Mouse (Mus musculus): ENCODE measurements around the gene Fap. TPM values are rescaled to one million over a fixed set of nuclear protein-coding genes. Genes with fewer than 3 reads are reported as not detected.

Gene Fap
- polyA plus RNA-seq, 1 experiment from 2014 or later = 4.6 TPM

GRCm38 (mm10) chr2:62526399-62526798 lies 47.5 kb downstream of the Fap start:
- Histone ChIP-seq H3K4me1 (replicated peaks) (no peaks in the 10 kb centered on the region), H3K36me3 (no peaks in the 10 kb centered on the region), H3K27me3 (no peaks in the 10 kb centered on the region), H3K27ac (no peak overlapping the region), H3K4me3 (no peak overlapping the region), H3K4me2 (no peak overlapping the region), H3K9me3 (replicated peaks) (no peaks in the 10 kb centered on the region), H3K9ac (no peak overlapping the region)
- WGBS = 87% methylated on average over 9 of the region's 9 CpGs
- ATAC-seq (replicated peaks; ENCODE audit: insufficient number of reproducible peaks, insufficient read depth, low FRiP score, low read depth) = no peak

- Histone ChIP-seq H3K4me1 (replicated peaks) (no peaks in the 10 kb centered on the region), H3K27me3 (no peaks in the 10 kb centered on the region), H3K4me3 (no peak overlapping the region), H3K4me2 (no peak overlapping the region), H3K36me3 (no peaks in the 10 kb centered on the region), H3K9ac (no peak overlapping the region), H3K9me3 (replicated peaks) (no peaks in the 10 kb centered on the region), H3K27ac (no peak overlapping the region)
- ATAC-seq (replicated peaks; ENCODE audit: insufficient number of reproducible peaks, insufficient read depth, low FRiP score, low read depth) = no peak
- 76% methylated on average over 2 of the region's 2 CpGs for WGBS
These were observed 56.1 kb downstream of the Fap start for GRCm38 (mm10) chr2:62517790-62518189.

- H3K9me3 ChIP-seq (replicated peaks) = no peaks in the 10 kb centered on the region
- H3K4me3 ChIP-seq = no peak overlapping the region
- no peaks in the 10 kb centered on the region for H3K27me3 ChIP-seq
- no peak overlapping the region for H3K27ac ChIP-seq
- no peak overlapping the region for H3K4me2 ChIP-seq
- H3K36me3 ChIP-seq = no peaks in the 10 kb centered on the region
- H3K4me1 ChIP-seq (replicated peaks) = no peaks in the 10 kb centered on the region
- no peak for ATAC-seq (replicated peaks; ENCODE audit: insufficient number of reproducible peaks, insufficient read depth, low FRiP score, low read depth)
- WGBS = 75% methylated on average over 6 of the region's 6 CpGs
- H3K9ac ChIP-seq = no peak overlapping the region
These were observed 59.4 kb downstream of the Fap start for GRCm38 (mm10) chr2:62514477-62514876.

GRCm38 (mm10) chr2:62513477-62513876 lies 60.4 kb downstream of the Fap start:
- no peaks in the 10 kb centered on the region for H3K9me3 ChIP-seq (replicated peaks)
- 86% methylated on average over 15 of the region's 15 CpGs for WGBS
- H3K36me3 ChIP-seq = no peaks in the 10 kb centered on the region
- ATAC-seq (replicated peaks; ENCODE audit: insufficient number of reproducible peaks, insufficient read depth, low FRiP score, low read depth) = no peak
- no peak overlapping the region for H3K4me3 ChIP-seq
- H3K27me3 ChIP-seq = no peaks in the 10 kb centered on the region
- no peak overlapping the region for H3K4me2 ChIP-seq
- no peaks in the 10 kb centered on the region for H3K4me1 ChIP-seq (replicated peaks)
- H3K9ac ChIP-seq = no peak overlapping the region
- H3K27ac ChIP-seq = no peak overlapping the region

- no peaks in the 10 kb centered on the region for H3K9me3 ChIP-seq (replicated peaks)
- H3K27ac ChIP-seq = no peak overlapping the region
- no peak overlapping the region for H3K9ac ChIP-seq
- H3K27me3 ChIP-seq = no peaks in the 10 kb centered on the region
- 81% methylated on average over 5 of the region's 5 CpGs for WGBS
- ATAC-seq (replicated peaks; ENCODE audit: insufficient number of reproducible peaks, insufficient read depth, low FRiP score, low read depth) = no peak
- H3K4me2 ChIP-seq = no peak overlapping the region
- H3K4me1 ChIP-seq (replicated peaks) = no peaks in the 10 kb centered on the region
- H3K4me3 ChIP-seq = no peak overlapping the region
- no peaks in the 10 kb centered on the region for H3K36me3 ChIP-seq
These were observed 66.7 kb downstream of the Fap start for GRCm38 (mm10) chr2:62507130-62507529.

- Histone ChIP-seq H3K4me3 (no peak overlapping the region), H3K27ac (no peak overlapping the region), H3K9ac (no peak overlapping the region), H3K36me3 (no peaks in the 10 kb centered on the region), H3K4me2 (no peak overlapping the region), H3K9me3 (replicated peaks) (no peaks in the 10 kb centered on the region), H3K27me3 (no peaks in the 10 kb centered on the region), H3K4me1 (replicated peaks) (no peaks in the 10 kb centered on the region)
- no peak for ATAC-seq (replicated peaks; ENCODE audit: insufficient number of reproducible peaks, insufficient read depth, low FRiP score, low read depth)
- WGBS = 48% methylated on average over 2 of the region's 2 CpGs
These were observed 67.4 kb downstream of the Fap start for GRCm38 (mm10) chr2:62506441-62506840.

- Histone ChIP-seq H3K4me3 (no peak overlapping the region), H3K4me1 (replicated peaks) (no peaks in the 10 kb centered on the region), H3K9ac (no peak overlapping the region), H3K4me2 (no peak overlapping the region), H3K9me3 (replicated peaks) (no peaks in the 10 kb centered on the region), H3K27ac (no peak overlapping the region), H3K27me3 (no peaks in the 10 kb centered on the region), H3K36me3 (no peaks in the 10 kb centered on the region)
- 77% methylated on average over 4 of the region's 4 CpGs for WGBS
- ATAC-seq (replicated peaks; ENCODE audit: insufficient number of reproducible peaks, insufficient read depth, low FRiP score, low read depth) = no peak
These were observed 69.5 kb downstream of the Fap start for GRCm38 (mm10) chr2:62504269-62504796.

GRCm38 (mm10) chr2:62503326-62503725 lies 70.5 kb downstream of the Fap start:
- Histone ChIP-seq H3K4me3 (no peak overlapping the region), H3K36me3 (no peaks in the 10 kb centered on the region), H3K4me1 (replicated peaks) (no peaks in the 10 kb centered on the region), H3K9ac (no peak overlapping the region), H3K9me3 (replicated peaks) (no peaks in the 10 kb centered on the region), H3K27ac (no peak overlapping the region), H3K4me2 (no peak overlapping the region), H3K27me3 (no peaks in the 10 kb centered on the region)
- 71% methylated on average over 5 of the region's 5 CpGs for WGBS
- ATAC-seq (replicated peaks; ENCODE audit: insufficient number of reproducible peaks, insufficient read depth, low FRiP score, low read depth) = no peak

- Histone ChIP-seq H3K9me3 (replicated peaks) (no peaks in the 10 kb centered on the region), H3K27ac (no peak overlapping the region), H3K4me3 (no peak overlapping the region), H3K27me3 (no peaks in the 10 kb centered on the region), H3K9ac (no peak overlapping the region), H3K4me2 (no peak overlapping the region), H3K4me1 (replicated peaks) (no peaks in the 10 kb centered on the region), H3K36me3 (no peaks in the 10 kb centered on the region)
- ATAC-seq (replicated peaks; ENCODE audit: insufficient number of reproducible peaks, insufficient read depth, low FRiP score, low read depth) = no peak
- 80% methylated on average over 4 of the region's 4 CpGs for WGBS
These were observed 71.4 kb downstream of the Fap start for GRCm38 (mm10) chr2:62502516-62502915.

GRCm38 (mm10) chr2:62498821-62499220 lies 75.1 kb downstream of the Fap start:
- H3K9me3 ChIP-seq (replicated peaks) = no peaks in the 10 kb centered on the region
- 84% methylated on average over 5 of the region's 5 CpGs for WGBS
- no peak overlapping the region for H3K4me2 ChIP-seq
- no peak for ATAC-seq (replicated peaks; ENCODE audit: insufficient number of reproducible peaks, insufficient read depth, low FRiP score, low read depth)
- no peak overlapping the region for H3K4me3 ChIP-seq
- H3K27ac ChIP-seq = no peak overlapping the region
- H3K27me3 ChIP-seq = no peaks in the 10 kb centered on the region
- no peaks in the 10 kb centered on the region for H3K4me1 ChIP-seq (replicated peaks)
- H3K36me3 ChIP-seq = no peaks in the 10 kb centered on the region
- no peak overlapping the region for H3K9ac ChIP-seq

GRCm38 (mm10) chr2:62498086-62498485 lies 75.8 kb downstream of the Fap start:
- H3K36me3 ChIP-seq = no peaks in the 10 kb centered on the region
- H3K9me3 ChIP-seq (replicated peaks) = no peaks in the 10 kb centered on the region
- no peaks in the 10 kb centered on the region for H3K4me1 ChIP-seq (replicated peaks)
- H3K27me3 ChIP-seq = no peaks in the 10 kb centered on the region
- ATAC-seq (replicated peaks; ENCODE audit: insufficient number of reproducible peaks, insufficient read depth, low FRiP score, low read depth) = no peak
- no peak overlapping the region for H3K27ac ChIP-seq
- H3K4me2 ChIP-seq = no peak overlapping the region
- H3K4me3 ChIP-seq = no peak overlapping the region
- 86% methylated on average over 4 of the region's 4 CpGs for WGBS
- no peak overlapping the region for H3K9ac ChIP-seq

GRCm38 (mm10) chr2:62497333-62498002 lies 76.4 kb downstream of the Fap start:
- 78% methylated on average over 5 of the region's 5 CpGs for WGBS
- Histone ChIP-seq H3K36me3 (no peaks in the 10 kb centered on the region), H3K9ac (no peak overlapping the region), H3K27ac (no peak overlapping the region), H3K9me3 (replicated peaks) (no peaks in the 10 kb centered on the region), H3K4me1 (replicated peaks) (no peaks in the 10 kb centered on the region), H3K4me3 (no peak overlapping the region), H3K4me2 (no peak overlapping the region), H3K27me3 (no peaks in the 10 kb centered on the region)
- no peak for ATAC-seq (replicated peaks; ENCODE audit: insufficient number of reproducible peaks, insufficient read depth, low FRiP score, low read depth)
